Mouse (Mus musculus) heart, postnatal 4 days (tissue): ENCODE measurements at regions not wholly inside any gene's neighbourhood (a gene's known extent, or its start where the extent isn't known, plus 50 kb on each side); places are given as distances from the start of the nearest gene placed in this dataset.

Experiments
- DNase-seq: peaks from one replicate; pipeline ENCODE4 v3.0.0; 2021

DNA sequence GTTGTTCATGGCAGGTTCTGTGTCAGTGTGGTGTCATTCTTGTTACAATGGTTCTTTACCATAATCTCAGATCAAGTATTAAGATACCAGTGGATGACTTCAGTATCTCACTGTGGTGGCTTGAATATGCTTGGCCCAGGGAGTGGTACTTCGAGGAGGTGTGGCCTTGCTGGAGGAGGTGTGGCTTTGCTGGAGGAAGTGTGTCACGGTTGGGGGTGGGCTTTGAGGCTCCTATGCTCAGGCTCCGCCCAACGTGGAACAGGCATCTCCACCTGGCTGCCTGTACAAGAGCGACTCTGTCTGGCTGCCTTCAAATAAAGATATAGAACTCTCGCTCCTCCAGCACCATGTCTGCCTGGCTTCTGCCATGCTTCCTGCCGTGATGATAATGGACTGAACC, 63.6 kb downstream of the Cd2 start:
- no peak for DNase-seq

- DNase-seq, result no peak
Observed at GRCm38 (mm10) chr3:101219897-101220296, 67.8 kb downstream of the Cd2 start.

DNA sequence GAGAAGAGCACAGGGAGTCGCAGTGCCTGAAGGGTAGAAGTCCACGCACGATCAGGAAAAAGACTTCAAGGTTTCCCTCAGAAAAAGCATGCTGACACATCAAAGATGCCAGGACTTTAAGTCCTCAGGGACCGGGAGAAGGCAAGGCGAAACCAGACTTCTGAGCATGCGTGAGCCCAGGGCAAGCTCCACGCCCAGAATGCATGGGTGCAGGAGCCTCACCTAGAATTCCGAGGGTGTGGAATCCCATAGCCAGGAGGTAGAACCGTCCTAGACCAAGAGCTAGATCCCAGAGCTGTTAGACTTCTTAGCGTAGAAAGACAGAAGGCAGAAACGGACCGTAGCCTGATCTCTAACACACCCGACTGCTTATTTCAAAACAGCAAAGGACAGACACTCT, 71.0 kb downstream of the Cd2 start:
- DNase-seq, result no peak

- DNase-seq, result no peak
Observed at GRCm38 (mm10) chr3:101213212-101213562, 74.6 kb downstream of the Cd2 start.

DNA sequence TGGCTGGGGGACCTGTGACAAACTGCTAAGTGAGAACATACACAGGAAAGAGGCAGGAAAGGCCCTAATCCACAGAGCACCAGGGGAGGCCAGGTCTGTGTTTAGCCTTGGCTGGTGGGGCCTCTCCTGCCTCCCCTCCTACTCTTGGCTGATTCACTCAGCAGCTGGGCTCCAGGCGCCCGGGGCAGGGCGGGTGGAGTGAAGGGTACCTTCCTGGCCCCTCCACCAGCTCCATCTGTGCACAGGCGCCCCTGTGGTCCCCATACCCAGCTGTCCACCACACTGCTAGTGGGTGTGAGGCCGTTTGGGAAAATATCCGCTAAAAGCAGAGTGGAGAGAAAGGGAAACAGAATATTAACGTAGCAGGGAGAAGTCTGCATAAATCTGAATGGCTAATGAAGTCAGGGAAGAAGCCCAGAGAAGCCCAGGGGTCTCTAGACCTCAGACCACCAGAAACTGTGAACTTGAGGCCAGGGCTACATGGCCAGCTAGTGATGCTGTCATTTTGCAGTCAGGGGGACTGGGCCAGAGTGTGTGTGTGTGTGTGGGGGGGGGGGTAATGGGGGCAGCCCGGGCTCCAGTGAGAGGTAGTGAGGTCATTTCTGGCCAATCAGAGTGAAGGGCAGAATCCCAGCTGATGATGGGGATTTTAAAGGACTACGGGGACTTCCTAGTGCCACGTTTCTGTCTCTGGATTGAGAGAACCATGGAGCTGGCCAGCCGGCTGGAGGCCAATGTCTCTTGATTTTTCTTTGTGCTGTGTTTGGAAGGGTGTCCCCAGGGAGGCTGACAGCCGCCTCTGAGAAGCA, 75.1 kb downstream of the Cd2 start:
- peak; percentile 70 for DNase-seq

- DNase-seq, result peak; percentile 12
Observed at GRCm38 (mm10) chr3:101211936-101212335, 75.8 kb downstream of the Cd2 start.

DNA sequence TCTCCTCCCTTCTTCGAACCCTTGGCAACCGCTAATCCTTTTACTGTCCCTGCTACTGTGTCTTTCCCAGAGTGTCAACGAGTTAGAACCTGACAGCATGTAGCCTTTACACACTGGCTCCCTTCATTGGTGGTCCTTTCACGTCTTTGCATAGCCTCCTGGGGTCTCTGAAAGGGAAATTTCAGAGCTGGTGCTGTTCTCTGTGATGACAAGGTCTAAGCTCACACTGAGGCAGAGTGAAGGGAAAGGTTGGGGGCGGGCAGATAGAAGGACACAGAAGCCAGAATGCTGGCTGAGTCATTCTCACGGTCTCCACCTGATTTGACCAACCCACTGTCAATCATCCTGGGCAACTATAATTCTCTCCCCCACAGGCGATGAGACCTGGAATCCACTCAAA, 78.2 kb downstream of the Cd2 start:
- DNase-seq, result no peak

DNA sequence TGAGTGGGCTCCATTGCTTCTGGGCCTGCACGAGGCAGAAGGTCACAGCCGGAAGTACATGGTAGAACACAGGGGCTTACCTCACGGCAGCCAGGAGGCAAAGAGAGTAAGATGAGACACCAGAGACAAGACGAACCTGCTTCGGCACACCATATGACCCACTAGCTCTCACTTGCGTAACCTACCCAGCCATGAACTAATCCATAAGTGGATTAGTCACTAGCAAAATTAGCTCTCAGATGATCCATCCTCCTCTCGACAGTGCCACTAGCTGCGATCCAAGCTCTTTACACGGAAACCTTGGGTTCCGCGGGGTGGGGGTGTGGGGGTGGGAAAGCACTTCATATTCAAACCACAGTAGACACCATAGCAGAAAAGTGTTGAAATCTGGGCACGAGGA, 79.0 kb downstream of the Cd2 start:
- no peak for DNase-seq

DNA sequence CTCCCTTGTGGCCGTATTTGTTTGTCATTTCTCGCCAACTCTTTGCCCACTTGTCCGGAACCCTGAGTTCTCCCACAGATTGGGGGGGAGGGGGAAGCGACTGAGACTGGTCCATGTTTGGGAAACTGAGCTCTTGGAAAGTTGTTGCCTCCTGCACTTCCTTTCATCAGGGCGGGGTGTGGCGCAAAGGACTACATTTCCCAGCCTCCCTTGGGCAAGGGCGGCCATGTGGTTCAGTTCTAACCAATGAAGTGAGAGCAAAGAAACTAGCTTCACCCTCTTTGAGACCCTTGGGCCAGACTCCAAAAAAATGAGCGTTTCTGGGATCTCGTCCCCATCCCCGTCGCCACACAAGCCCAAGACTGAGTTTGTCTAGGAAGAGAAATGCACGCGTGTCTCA, 81.6 kb downstream of the Cd2 start:
- DNase-seq, result peak; percentile 21

GRCm38 (mm10) chr3:101194725-101195124, 84.6 kb upstream of the Ptgfrn start:
- no peak for DNase-seq

GRCm38 (mm10) chr3:101194319-101194718, 84.2 kb upstream of the Ptgfrn start:
- DNase-seq, result no peak

DNA sequence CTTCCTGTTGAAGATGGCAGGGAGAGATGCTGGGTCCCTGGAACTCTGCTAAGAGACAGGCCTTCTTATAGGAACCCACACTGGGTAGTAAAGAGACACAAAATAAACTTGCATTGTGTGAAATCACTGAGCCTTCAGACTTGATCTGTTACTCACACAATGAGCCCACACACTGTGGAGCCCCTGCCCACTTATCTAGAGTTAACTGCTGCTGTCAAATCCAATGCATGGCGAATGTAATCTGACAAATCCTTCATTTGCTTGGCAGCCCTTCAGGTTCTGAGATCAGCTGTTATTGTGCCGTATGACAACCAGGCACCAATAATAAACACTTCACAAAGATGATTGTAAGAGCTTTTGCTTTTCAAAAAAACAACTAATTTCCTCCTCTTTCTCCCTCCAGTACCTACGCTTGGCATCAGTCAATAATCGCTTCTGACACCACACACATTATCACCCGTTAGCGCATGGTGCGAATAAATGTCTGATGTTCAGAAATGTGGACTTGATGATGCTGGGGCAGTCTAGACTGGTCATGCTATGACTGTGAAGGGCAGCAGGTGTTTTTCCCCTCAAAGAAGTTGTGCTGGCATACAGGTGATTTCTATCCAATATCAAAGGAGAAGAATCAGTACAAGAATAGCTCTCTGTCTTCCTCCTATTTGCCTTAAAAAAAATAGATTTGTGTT, 81.4 kb upstream of the Ptgfrn start:
- peak; percentile 11 for DNase-seq

GRCm38 (mm10) chr3:101181958-101182357, 71.9 kb upstream of the Ptgfrn start:
- DNase-seq, result peak; percentile 17

- DNase-seq, result no peak
Observed at GRCm38 (mm10) chr3:101173954-101174353, 63.9 kb upstream of the Ptgfrn start.

GRCm38 (mm10) chr3:101170037-101171019, 60.2 kb upstream of the Ptgfrn start:
- DNase-seq, result no peak

DNA sequence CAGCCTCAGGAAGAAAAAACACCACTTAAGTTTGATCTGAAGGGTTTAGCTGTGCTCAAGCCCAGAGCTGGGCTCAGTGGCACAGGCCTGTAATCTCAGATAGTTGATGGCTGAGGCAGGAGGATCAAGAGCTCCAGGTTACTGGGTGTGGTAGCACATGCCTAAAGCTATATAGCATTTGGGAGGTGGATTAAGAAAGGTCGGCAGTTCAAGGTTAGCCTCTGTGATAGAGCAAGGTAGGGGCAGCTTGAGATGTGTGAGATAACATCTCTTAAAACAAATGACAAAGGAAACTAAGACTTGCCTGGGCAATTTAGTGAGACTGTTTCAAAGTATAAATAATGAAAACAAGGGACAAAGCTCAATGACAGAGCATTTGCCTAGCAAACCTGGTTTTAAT, 56.9 kb upstream of the Ptgfrn start:
- no peak for DNase-seq

DNA sequence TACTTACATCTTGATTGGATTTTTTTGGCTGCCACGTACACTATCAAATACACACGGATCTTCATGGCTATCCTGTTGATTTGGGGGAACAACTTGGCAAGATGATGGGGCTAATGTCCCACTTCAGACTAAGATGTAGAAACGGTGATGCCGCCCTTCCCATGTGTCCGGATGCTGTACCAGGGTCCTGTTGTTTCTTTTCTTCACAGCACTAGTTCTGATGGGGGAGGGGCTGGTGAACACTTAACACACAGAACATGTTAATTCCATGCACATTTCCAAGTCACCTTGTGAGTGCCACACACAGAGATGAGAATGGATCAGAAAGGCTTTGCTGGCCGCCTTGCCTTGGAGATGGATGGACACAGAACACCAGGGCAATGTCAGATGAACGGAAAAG, 56.5 kb upstream of the Ptgfrn start:
- DNase-seq, result no peak

GRCm38 (mm10) chr3:101165261-101165660, 55.2 kb upstream of the Ptgfrn start:
- DNase-seq, result no peak

DNA sequence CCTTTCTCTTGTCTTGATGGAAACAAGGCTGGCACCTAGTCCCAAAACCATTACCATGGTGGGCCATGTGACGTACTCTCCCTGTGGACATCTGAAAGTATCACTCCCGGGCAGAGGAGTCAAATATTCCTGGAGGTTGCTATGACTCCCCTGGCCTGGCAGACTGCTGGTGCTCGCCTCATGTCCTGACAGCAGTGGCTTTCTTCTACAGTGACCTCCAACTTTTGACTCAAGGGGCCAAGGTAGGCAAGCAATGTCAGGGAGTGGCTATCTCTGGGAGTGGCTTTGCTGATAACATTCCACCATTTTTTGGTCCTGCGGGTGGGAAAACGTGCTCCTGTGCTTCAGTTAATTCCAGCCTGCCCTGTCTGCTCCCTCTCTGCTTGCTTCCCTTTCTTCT, 54.7 kb upstream of the Ptgfrn start:
- no peak for DNase-seq

DNA sequence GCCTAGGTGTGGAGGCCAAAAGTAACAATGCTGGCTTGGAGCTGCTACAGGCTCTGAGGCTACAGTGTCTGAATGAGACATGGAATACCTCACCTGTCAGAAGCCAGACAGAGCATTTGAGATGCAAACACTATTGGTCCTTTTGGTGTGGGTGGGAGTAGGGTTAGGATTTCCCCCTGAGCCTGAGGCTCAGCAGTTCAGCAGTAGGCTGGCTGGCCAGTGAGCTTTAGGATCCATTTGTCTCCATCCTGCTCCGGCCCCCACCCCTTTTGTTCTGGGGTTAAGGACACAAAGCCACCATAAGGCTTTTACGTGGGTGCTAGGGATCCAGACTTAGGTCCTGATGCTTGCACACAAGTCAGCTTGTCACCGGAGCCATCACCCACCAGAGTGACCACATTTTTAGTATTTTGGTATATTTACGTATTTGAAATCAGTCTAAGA, 53.9 kb upstream of the Ptgfrn start:
- no peak for DNase-seq

GRCm38 (mm10) chr3:101163160-101163990, 53.3 kb upstream of the Ptgfrn start:
- no peak for DNase-seq

DNA sequence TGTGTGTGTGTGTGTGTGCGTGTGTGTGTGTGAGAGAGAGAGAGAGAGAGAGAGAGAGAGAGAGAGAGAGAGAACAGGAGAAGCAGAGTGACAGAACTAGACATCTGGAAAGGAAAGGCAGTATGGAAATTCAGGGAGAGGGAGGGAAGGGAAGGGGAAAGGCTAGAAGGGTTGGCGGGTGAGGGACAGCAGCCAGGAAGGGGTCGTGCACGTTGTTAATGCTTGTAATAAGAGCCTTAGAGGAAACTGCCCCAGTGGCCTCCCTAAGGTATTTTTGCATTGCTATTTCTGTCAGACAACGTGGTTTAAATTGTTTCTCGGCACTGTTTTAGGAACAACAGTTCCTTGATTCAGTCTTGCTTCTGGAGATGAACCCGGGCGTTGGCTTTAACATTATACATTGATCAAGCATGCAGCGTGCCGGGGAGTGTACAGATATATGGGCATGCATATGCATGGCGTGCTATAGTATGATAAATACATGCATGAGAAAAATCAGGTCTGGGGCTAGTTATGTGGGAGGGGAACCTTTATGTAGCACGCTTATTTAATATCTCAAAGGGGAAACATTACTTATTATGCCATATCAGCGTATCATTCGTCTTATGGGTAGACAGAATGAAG, 52.6 kb upstream of the Ptgfrn start:
- peak; percentile 11 for DNase-seq
